Mouse (Mus musculus) gastrocnemius, postnatal 14 days (tissue): ENCODE results near the gene Usp40. TPM values are rescaled to one million over a fixed set of nuclear protein-coding genes. Genes with fewer than 3 reads are reported as not detected.

Source experiments
- DNase-seq: peaks from one replicate; pipeline ENCODE4 v3.0.0; 2021; ENCODE audit warnings: mixed read lengths
- intact Hi-C: fragments of 180-260 bp; cut with DNase I; formaldehyde crosslinking; loops from one replicate; pipeline ENCODE4 v1.15.1; 2025; ENCODE audit warnings: low total_unique reads
- total RNA-seq, 2 experiments: library from RNA; stranded (reverse); gene quantifications; 2 replicates each; pipeline ENCODE4 v1.2.3; 2021

Gene Usp40
- total RNA-seq, 2 experiments from 2014 or later: 11.4 to 12.5 TPM

GRCm38 (mm10) chr1:87958931-87959330, 49.4 kb downstream of the Usp40 start:
- intact Hi-C loops: no loop called here

DNA sequence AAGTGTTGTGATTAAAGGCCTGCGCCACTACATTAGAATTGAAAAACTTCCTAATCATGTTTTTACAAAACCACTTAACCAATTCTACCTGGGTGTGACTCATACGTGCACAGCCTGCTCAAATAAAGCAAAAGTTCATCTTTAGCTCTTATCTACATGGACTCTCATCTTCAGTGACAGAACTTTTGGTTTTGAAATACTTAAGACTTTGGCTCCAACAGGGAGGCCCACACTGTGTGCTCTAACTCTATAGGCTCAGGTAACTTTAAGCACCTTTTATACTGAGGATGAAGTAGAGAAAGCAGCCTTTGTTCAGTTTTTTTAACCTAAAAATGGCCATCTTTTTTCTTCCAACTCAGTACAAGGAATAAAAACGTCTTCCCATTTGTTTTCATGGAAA, 55.3 kb downstream of the Usp40 start:
- intact Hi-C loops: no loop called here
- no peak for DNase-seq

More at GRCm38 (mm10) chr1:87958931-87959330, 49.4 kb downstream of the Usp40 start:
- DNase-seq: no peak

DNA sequence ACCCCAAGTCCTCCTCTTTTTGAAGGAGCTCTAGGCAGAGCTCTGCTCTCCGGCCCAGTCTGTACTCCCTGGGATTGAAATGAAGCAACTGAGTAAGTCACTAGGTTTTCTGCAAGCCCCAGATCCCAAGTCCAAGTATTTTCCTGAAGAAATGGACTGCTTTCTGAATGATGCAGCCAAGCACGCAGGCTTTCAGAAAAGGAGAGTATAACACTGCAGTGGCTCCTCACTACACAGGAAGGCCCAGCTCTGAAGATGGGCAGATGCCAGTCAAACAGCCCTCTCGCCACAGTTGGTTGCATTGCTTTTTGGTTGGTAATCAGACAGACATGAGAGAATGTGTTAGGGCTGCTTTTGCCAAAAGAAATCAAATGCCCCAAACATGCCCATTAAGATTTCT, 56.7 kb downstream of the Usp40 start:
- intact Hi-C loops: no loop called here
- no peak for DNase-seq

DNA sequence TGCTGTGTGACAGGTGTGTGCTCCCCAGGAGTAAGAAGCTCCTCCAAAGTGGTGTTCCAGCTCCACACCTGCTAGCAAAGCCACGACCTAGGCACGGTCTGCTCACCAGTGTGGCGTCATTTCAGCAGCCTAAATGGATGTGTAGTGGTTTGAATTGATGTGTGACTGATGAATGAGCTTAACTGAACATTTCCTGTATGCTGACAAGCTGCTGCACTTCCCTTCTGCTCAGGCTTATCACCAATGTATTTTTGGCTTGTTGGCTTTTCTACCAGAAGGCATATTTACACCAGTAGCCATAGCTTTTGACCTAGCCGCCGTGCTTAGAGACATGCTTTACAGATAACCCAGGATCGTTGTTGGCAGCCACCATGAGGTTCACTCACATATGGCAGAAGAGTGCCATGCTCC, 60.7 kb downstream of the Usp40 start:
- DNase-seq: no peak
- intact Hi-C loops: no loop called here

GRCm38 (mm10) chr1:87941765-87942164, 66.6 kb downstream of the Usp40 start:
- intact Hi-C loops: no loop called here
- DNase-seq: no peak

DNA sequence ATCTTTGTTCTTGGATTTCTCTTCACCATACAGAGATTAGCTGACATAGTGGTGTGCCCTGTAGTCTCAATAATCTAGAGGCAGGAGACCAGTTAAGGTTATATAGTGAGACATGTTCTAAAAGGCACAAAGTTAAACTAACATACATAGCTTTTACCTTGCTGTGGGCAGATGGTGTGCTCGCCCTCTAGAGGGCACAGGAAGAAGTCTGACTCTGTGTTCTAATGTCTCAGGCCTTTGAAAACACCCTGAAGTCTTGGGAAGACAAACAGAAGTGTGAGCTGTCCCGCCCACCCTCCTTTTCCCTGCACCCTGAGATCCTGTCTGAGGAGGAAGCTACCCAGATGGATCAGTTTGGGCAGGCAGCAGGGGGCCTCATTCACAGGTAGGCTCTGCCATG, 71.8 kb downstream of the Usp40 start:
- no peak for DNase-seq
- intact Hi-C loops: no loop called here

DNA sequence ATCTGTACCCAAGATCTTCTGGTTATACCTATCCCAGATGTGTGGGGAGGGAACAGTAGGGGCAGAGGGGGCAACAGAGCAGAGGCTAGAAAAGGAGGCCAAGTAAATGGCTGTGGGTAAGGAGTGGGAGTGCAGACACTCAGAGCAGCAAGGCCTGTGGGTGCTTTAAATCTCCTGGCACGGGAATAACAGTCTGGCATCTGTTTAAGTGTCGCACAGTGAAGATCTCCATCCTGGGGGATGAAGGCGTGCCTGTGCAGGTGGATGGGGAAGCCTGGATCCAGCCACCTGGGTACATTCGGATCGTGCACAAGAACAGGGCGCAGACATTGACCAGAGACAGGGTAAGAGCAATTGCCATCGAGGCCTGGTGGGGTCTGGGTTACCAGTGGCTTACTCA, 72.3 kb downstream of the Usp40 start:
- DNase-seq: no peak
- intact Hi-C loops: no loop called here

- intact Hi-C loops: no loop called here
- DNase-seq: no peak
These were observed 72.8 kb downstream of the Usp40 start for GRCm38 (mm10) chr1:87935546-87935945.

- intact Hi-C loops: no loop called here
- DNase-seq: no peak
These were observed 73.3 kb downstream of the Usp40 start for GRCm38 (mm10) chr1:87935095-87935494.

DNA sequence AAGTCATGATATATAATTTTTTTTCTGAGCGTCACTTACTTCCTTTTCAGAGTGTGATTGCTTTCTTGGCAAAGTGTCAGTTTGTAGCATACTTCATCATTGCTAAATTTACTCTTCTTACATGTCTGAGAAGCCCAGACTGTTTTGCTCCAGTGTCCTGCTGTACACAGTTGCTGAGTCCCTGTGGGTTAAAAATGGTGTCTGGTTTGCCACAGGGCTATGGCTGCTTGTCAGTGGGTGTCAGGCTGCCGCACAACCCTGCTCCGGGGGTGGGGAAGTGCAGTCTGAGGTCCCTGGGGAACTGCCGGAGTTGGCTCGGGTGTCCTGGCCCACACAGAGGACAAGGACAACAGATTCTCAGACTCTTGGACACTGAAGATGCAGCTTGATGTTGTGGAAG, 75.3 kb downstream of the Usp40 start:
- intact Hi-C loops: no loop called here
- no peak for DNase-seq

- intact Hi-C loops: no loop called here
- DNase-seq: peak; percentile 25
These were observed 78.6 kb downstream of the Usp40 start for GRCm38 (mm10) chr1:87929730-87930129.

GRCm38 (mm10) chr1:87924888-87925287, 83.5 kb downstream of the Usp40 start:
- no peak for DNase-seq
- intact Hi-C loops: loop anchor here (5.0 kb wide), 2 partner anchors 133 to 158 kb away; no protein-coding TSS in a partner anchor

DNA sequence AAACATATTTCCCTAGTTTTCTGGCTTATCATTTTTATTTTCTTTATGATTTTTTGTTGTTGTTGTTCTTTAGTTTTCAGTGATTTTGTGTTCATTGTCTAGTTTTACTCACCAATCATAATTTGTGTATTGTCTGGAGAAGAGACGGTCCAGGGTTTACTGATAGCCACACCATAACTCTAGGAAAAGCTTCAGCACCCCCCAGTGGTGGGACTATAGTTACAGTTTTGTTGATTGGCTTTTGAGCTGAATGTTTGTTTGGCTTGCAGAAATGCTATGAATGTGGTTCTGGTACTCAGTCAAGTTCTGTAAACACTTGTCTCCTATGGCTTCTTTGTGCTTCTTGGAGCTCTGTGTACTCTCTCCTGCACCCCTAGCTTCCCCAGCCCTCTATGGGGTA, 85.7 kb downstream of the Usp40 start:
- intact Hi-C loops: loop anchor here (5.0 kb wide), 2 partner anchors 130 to 155 kb away; no protein-coding TSS in a partner anchor
- peak; percentile 32 for DNase-seq

DNA sequence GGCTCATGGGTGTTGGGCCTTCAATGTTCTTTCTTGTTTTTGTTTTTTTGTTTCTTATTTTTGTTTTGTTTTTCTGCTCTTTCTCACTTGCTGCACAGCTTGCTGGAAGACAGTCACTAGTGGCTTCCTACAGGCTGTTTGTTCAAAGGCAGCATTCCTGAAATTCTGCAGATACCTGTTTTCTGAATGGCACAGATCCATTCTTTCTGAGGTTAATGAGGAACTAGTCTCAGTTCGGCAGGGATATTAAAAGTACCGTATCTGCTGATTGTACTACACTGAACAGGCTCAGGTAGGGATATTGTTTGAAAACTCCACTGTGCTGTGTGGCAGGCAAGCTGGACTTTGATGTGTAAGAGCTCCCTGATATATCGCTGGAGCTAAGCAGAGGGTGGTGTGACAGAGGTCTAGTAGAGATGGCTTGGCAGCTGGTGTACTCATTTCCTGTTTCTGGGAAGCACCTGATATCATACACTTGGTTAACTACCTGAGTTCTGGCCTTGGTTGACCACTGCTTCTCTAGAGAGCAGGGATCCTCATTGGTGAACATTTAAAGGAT, 88.2 kb downstream of the Usp40 start:
- DNase-seq: no peak
- intact Hi-C loops: loop anchor here (5.0 kb wide), 2 partner anchors 128 to 153 kb away; no protein-coding TSS in a partner anchor

GRCm38 (mm10) chr1:87918061-87918460, 90.3 kb downstream of the Usp40 start:
- DNase-seq: no peak
- intact Hi-C loops: no loop called here

DNA sequence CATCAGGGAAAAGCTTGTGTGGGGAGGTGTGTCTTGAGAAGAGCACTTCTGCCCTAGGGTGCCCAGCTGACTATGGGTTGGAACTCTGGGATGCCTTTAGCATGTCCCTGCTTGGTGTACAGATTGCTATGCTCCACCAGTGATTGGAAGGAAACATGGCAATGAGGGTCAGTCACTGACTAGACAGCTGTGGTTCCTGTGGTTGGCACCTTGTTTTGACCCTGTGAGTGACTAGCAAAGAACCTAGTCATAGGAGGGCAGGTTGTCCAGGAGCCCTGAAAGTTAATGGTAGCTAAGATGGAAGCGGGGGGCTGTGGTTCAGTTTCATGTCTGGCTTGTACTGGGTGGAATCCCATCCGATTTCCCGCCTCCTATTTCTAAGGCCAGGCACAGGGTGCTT, 91.0 kb downstream of the Usp40 start:
- intact Hi-C loops: no loop called here
- no peak for DNase-seq

DNA sequence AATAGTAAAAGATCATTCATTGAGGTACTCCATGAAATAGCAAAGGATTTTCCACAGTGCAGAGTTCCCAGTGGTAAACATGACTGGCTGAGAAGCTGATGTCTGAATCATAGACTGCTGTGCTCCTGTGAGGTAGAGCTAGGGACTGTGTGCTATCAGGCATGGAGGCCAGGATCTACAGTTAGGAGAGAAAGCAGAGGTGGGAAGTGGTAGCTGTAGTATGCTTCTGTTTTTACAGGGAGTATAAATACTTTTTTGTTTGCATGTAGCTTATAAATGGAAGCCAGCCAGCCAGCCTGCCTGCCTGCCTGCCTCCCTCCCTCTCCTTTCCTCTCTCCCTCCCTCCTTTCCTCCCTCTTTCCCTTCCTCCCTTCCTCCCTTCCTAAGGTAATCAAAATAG, 95.0 kb downstream of the Usp40 start:
- no peak for DNase-seq
- intact Hi-C loops: no loop called here

DNA sequence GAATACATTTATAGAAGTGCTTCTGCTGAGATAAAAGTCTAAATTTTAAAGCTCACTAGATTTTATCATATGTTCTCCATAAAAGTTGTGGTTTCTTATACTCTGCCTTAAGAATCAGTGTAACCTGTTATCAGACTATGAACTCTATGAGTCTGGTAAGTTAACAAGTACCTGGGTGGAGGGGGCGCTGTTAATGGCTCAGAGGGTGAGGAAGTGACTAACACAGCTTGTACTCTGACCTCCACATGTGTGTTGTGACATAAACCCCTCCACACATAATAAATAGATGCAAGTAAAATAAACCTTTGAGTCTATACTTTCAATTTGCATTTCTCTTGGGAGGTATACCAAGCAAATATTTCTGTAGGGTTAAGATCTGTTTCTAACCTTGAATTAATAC, 97.9 kb downstream of the Usp40 start:
- no peak for DNase-seq
- intact Hi-C loops: no loop called here

DNA sequence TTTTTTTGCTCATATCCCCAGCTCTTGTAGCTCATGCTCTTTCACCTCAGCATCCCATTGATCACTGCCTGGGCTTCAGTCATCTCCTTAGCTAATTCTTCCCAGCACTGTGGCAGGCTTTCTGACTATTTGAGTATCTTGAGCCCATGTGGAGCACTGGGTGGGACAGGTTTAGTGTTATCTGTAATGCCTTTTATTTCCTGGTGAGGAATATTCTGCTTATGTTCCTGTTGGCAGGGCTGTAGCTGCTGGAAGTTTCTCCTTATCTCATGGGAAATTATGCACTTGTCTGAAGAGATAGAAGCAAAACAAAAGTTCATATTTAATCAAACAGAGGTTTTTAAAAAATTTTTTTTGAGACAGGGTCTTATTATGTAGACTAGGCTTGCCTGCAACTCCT, 98.8 kb downstream of the Usp40 start:
- no peak for DNase-seq
- intact Hi-C loops: no loop called here

DNA sequence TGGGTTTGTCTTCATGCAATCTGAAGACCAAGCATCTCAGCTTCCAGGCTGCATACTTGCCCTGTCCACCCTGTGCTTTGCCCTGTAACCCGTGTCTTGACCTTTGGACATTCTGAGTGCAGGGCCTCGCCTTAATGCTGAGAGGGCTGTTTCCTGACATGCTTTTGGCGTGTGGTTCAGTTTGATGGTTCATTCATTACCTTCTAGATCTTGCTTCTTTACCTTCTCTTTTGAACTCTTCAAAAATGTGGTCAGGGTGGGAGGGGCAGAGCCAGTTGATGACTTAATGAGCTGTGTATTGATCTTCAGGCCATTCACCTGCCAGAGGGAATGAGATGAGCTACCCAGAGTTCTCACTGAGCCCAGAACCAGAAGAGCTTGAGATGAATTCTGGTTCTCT, 99.6 kb downstream of the Usp40 start:
- intact Hi-C loops: no loop called here
- DNase-seq: no peak

GRCm38 (mm10) chr1:87908006-87908405, 100.3 kb downstream of the Usp40 start:
- intact Hi-C loops: no loop called here
- DNase-seq: no peak

- DNase-seq: no peak
- intact Hi-C loops: no loop called here
These were observed 101.9 kb downstream of the Usp40 start for GRCm38 (mm10) chr1:87906361-87906956.
